Mouse (Mus musculus): Measurements from ENCODE around the gene Tspan10.

DNA sequence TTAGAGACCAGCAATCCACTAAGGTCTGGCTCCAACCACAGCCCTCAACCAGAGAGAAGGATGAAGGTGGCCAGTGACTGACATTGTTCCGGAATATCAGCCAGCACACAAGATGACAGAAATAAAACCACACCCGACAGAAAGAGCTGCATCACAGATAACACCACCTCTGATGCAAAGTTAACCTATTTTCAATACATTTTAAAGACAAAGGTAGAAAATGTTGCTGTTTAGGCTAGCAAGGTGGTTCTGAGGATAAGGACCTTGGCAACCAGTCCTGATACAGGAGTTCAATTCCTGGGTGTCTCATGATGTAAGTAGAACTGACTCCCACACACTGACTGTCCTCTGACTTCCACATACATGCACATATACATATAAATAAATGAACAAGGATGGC, 43.1 kb upstream of the Tspan10 start:
- TF ChIP-seq POLR2A (IDR thresholded peaks at IDR 0.05; ENCODE audit: low read depth, low read length): no peak
- no peak for TF ChIP-seq CTCF (conservative IDR thresholded peaks at IDR 0.05; ENCODE audit: insufficient read depth, insufficient read length, low read depth, low read length)
